Mouse (Mus musculus) urinary bladder, postnatal 36 days (tissue): Measurements from ENCODE around the gene Cym.

Source experiments
- DNase-seq, 2 experiments: peaks; one replicate each; pipeline ENCODE4 v3.0.0; 2022; ENCODE audit warnings: low spot score in 2 of 2, mixed read lengths in 1 of 2

Cym gene

DNA sequence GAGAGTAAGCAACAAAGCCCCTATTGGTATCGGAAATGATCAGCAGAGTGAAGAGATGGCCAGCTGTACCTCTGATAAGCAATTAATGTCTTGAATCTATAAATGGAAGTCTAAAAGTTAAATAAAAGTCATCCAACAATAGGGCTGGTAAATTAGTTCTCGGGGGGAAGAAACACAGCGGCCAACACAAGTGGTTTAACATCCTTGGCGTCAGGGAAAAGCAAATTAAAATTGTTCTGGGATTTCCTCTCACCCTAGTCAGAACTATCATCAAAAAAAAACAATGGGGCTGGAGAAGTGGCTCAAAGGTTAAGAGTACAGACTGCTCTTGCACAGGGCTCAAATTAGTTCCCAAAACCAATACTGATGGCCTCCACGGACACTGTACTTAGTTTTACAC is 4.3 kb upstream of the Cym start:
- no peak for DNase-seq

DNA sequence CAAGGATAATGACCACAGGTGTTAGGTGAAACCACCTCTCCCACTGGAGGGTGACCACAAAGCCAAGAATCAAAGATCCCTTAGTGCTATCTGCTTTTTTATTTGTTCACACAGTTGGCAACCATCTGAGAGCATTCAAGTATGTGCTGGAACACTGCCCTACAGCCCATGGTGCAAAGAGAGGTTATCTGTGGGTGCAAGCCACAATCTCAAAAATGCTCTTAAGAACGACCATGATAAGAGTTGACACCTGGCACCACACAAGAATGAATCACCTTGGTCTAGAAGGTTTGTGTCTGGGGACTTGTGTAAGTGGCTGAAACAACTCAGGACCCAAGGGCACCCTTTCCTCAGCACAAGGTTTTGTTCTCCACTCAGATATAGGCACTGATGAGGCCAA is 1.7 kb upstream of the Cym start:
- DNase-seq = no peak

DNA sequence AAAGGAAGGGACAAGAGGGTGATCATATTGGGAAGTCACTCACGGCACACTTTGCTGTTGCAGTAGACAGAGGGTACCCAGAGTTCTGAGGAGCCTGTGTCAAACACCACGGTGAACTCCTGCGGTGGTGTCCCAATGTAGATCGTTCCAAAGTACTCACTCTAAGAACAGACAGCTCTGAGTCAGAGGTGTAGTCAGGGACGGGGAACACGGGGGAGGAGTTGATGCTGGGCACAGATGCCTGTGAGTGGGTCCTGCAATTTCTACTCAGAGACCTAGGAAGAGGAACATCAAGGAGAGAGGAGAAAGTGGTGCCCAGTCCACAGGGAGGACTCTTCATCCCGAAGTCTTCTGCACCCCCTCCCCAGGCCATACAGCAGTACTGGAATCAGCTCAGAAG is 3.0 kb downstream of the Cym start:
- DNase-seq = no peak

DNA sequence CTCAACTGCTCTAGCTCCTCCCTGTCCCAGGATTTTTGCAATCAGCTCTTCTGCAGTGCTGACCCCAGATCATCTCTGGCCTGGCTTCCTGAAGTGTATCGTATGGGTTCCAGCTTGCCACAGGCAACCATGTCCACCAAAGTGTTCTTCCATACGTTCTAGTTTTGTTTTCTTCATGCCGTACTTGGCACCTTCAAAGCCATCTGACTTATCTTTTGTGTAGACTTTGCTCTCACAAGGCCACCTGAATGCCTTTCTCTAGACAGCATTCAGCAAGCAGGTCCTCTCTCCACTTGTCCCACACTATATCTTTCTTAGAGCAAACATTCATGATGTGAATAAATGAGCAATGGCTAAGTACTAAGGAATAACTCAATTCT is 4.4 kb downstream of the Cym start:
- DNase-seq = no peak

DNA sequence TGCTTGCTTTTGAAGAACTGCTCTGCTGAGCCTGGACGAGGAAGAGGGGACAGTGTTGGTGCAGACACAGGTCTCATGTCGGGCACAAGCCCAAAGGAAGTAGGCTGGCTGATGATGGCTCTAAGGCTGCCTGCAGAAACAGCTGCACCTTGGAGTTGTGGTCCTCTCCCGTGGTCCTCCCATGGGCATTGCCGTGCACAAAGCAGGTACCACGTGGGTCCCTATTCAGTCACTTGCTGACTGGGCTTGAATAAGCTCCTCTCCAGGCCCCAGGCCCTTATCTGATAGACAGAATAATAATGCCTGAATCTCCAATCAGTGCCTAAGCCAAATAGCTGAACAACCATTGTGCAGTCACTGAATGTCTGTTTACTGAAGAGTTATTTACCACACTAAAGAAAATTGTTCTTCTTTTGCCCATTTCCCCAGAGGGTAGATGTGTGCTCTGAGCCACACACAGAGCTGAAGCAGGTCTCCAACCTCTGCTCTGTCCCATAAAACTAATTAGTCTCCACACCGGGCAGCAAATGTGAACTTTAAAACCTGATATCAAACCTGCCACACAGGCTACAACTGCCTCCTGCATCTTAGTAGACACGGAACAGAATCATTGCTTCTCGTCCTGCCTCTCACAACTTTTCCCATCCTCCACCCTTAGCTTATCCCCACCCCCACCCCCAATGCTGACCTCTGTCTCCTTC is 5.0 kb downstream of the Cym start:
- no peak for DNase-seq

DNA sequence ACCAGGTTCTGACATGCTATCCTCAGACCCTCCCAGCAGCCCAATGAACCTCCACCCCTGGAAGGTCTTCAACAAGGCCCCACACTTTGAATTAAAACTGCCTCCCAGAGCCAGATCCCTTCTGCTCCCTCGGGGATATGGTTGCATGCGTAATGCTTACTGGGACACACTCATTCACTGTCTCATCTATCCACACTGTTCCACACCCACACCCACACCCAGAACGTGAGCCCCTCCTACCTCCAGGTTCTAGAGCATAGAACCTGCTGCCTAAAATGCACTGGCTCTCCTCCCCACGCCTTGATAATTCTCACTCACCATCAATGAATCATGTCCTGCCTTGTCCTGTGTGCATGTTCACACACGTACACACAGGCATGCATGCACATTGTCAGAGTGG is 6.9 kb downstream of the Cym start:
- no peak for DNase-seq

DNA sequence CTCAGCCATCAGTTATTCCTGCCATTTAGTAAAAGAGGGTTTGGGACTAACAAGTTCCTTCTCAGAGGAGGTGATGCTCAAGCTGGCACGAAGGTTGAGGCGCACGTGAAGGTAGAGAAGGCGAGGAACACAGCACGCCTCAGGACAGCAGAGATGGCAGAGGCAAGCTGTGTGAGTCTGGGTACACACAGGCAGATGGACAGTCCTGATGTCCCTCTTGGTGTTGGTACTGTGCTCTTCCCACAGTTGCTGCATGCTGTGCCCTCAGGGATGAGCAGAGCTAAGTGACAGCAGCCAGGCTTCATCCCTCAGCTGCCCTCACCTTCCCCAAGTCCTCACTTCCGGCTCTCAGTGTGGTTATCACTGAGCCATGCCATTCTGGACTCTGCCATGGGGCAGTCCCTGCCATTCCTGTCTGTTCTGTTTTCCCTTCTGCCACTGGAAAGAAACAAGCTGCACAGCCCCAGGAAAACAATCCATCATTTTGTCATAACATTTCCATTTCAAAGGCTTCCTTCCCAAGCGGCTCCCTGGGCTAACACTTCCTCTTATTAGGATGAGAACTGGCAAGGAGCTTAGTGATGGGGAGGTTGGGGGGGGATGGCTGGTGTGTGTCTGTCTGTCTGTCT is 13.8 kb downstream of the Cym start:
- no peak for DNase-seq

DNA sequence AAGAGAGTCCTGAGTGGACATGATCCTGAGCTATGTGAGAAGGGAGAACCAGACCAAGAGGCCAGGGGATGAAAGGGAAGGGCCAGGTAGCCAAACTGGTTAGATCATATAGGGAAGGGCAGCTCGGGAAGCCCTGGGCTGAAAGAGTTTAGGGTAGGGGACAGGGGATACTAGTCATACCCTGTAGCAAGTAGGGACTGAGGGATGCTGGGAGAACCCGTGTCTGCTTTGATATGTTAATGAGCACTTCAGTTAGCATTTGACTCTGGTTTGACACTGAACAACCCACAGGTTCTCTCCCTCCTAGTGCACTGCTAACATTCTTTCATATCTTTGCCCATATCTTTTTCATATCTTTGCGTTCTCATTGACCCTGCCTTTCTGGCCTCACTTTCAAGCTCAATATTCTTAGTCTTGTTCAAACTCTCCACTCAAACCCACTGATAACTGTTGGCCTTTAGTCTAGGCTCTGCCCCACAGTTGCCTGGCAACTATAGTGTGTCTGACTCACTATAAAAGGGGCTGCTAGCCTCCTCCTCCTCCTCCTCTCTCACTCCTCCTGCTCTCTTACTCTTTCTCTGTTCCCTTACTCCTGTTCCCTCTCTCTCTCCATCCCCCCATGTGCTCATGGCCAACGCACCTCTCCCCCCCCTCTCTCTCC is 14.9 kb downstream of the Cym start:
- no peak for DNase-seq

DNA sequence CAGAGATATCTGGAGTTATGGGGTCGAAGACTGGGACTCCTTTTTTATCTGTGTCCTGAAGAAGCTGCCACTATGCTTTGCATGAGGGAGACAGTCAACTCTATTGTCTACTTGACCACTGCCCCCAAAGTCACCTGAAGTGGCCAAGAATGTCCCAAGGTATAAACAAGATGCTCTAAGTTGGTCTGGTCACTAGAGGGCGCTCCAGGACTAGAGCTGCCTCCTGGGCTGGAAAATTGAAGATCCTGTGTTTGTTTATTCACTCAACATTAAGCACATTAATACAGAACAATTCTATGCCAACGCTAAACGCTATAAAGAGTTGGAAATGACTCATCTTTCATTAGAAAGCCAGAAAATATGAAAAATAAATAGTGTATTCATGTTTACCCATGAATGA is 15.5 kb downstream of the Cym start:
- peak; percentile 62 to 69 for DNase-seq

DNA sequence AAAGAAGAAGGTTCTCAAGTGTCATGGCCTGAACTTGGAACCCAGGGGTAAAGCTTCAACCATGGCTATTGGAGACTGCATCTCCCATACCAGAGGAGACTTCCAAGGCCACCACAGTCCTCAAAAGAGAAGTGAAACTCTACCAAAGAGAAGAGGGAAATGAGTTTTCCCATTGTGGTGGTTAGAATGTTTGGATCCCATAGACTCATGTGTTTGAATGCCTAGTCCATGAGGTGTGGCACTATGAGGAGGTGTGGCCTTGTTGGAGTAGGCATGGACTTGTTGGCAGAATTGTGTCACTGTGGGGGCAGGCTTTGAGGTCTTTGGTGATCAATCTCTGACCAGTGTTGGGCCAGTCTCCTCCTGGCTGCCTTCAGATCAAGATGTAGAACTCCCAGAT is 16.4 kb downstream of the Cym start:
- no peak for DNase-seq

DNA sequence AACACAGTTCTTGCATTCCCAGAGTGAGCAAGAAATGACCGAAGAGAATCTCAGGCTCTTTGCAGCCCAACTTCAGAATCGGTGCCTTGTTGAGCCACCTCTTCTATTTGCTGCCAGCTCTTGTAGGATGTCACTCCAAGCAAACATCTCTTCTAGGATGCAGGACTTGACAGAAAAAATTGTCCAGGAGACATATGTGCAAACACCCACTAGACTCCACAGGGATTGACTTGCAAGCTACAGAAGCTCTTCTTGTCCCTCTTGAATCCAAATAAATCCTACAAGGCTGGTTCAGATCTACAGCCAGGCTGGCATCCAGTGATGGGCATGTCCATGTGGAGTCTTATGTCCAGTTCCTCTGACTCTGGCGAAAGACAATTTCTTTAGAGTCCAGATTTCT is 17.1 kb downstream of the Cym start:
- DNase-seq = no peak

DNA sequence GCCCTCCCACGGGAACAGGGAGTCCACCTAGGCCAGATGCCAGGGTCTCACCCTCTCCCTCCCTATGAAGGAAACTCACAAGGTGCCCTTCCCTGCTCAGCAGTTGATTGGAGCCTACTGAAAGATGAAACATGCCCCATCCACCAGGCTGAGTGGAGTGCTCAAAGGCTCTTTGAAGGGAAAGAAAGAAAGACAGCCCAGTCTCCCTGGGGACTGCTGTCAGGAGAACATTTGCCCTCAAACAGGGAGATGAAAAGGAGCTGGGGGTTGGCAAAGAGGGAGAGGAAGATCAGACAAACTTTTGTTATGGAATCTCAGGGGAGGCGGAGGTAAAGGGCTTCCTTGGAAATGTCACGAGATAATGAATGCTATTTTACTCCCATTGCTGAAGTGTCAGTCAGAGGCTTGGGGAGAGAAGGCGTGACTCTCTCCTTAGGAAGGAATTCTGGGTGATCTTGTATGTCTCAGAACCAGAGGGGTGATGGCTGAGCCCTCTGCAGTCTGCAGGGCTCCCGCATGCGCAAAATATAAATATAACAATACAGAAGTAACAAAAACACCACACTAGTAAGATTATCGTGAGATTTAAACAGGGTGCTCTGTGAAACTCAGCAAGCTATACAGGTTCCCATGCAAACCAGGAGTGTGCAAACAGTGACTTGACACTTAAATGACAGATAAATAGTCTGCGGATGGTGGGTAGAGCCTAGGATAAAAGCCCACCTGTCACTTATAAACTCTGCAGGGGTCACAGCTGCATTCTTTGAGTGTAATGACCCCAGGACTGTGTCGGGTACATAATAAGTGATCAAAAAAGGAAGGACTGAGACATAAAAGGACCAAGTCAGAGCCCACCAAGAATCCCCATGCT is 20.0 kb downstream of the Cym start:
- no peak for DNase-seq

DNA sequence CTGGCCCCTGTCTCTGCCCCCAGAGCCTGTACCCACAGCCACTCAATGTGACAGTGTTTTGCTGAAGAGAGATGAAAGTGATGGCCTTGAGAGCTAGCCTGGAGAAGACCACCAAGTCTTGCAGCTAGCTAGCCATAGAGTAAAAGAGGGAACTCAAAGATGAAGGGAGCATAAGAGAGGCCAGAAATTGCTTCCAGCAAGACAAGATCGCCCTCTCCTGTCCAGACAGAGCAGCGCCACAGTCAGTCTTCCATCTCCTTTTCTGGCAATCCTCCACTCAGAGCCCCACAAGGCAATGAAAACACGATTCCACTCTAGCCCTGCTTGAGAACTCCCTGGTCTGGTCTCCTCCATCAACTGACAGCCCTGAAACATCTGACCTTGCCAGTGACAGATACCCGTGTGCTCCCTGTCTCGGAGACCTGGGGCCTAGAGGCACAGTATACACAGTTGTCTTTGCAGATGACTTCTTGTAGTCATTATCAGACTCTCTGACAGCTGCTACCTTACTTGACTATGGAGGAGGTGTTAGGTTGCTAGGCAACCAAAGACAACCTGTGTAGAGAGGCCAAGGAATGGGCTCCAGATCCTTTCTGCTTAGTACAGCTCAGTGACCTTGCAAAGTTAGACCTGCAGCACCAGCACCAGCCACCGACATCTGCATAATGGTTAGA is 33.2 kb downstream of the Cym start:
- peak in 1 of 2 experiments; percentile 19 for DNase-seq

DNA sequence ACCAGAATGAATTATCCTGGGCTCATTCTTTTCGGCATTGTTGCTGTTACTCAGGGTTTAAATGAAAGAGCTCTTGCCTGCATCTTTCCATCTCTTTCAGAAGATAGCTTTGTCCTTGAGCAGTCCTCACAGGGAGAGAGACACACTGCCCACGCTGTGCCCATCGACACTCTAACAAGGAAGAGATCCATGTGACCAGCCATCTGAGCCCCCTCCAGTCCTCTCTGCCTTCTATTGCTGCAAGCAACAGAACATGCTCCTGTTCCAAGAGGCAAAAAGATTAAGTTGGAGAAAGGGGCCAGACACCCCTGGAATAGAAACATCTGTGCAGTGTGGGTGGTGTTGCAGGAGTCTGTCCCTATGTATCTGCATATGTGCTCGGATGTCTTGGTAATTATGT is 34.5 kb downstream of the Cym start:
- no peak for DNase-seq

DNA sequence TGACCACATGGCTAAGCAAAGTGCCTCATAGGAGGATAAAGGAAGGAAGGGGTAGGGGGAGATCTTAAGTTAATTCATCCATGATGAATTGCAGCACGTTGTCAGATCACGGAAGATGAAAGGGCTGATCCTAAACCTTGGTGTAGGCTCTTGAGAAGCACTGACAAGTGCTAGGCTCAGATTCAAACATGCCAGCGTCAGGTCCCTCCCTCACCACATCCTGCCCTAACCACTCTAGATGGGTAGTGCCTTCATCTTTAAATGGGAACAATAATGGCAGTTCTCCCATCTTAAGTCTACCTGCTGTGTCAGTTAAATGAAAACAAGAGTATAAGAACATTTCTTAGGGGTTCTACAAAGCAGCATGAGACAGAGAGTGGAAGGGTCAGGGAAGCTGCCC is 35.9 kb downstream of the Cym start:
- no peak for DNase-seq

DNA sequence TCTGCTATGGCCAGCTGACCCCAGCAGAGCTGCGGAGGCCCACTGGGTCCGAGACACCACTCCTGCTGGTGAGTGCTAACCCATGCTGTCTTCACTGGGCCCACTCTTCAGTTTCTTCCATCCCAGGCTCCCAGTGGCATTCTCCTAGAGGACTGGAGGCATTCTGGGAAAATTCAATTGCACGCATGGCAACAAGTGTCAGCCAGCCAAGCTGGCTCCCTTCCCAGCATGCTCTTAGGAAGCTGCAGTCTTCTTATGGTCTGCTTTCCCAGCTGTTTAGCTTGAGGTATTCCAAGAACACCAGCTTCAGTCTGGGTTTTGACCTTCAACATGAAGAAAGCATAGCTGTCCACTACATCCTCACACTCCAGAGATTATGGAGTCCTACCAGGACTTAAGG is 38.4 kb downstream of the Cym start:
- DNase-seq = no peak

DNA sequence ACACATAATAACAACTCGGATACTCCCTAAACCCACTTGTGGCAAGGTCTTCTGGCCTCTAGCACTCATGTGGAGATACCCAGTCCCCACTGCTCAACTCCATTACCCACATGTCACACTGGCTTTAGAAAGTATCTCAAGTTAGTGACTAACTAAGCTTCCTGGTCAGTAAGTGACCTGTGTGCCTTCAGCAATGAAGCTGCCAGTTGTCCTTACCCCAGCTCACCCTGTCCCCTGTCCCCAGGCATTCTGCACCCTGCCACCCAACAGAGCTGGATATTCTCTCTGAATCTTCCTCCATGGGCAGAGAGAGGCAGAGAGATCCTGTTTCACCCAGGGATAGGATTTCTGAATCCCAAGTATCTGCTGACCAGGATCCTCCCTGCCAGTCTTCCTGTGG is 38.8 kb downstream of the Cym start, which contains the start of gene Kcna10:
Gene Kcna10 (plus strand): TSS at position 301 of the 400 bp plus-strand sequence.
- no peak for DNase-seq

DNA sequence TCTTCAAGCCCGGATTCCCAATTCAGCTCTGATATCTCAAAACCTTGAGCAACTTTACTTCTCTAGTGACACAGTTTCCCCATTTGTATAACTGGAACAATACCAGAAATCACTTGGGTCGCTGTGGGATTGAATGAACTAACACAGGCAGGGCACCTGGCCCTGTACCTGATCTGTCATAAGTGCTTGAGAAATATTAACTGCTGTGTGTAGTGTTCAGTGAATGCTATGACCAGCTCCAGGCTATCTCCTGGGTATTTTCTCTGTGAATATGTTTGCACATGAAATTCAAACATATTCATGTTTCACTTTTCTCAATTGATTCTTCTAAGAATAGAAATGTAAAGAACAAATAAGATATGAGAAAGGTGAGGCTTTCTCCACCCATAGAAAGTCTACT is 40.7 kb downstream of the Cym start:
- DNase-seq = no peak

DNA sequence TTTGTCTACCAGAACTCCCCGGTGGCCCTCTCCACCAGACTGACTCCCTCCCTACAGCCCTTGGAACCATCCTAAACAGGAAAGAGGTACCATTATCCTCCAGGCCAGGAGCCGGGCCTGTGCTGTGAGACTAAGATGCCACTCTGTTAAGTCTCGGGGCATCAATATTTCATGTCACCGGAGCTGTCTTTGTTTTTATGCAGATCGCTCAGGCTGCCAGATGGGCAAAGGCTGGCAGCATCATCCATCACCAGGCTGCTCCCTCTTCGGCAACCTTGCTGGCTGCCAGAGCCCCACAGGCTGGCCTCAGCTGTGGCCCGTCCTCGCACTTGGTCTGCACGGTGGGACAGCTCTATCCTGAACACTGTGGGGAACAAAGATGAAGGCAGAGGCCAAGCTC is 45.0 kb downstream of the Cym start:
- DNase-seq = no peak

DNA sequence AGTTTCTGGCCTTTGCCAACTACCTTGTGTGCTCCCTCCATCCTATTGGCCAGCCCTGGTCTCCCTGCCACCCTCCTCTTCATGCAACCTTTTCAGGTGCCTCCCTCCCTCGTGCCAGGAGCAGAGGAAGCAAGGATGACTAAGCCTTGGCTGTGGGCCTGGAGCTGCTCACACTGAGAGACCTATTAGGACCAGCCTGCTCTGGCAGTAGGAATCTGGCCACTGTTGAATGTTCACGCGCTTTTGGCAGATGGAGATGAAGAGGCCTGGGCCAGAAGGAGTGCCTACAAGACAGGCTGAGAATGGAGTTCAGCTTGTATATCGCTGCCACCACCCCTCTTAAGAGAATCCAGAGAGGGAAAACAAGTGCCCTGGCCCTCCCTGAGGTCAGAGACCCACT is 46.0 kb downstream of the Cym start:
- peak; percentile 3 to 10 for DNase-seq

DNA sequence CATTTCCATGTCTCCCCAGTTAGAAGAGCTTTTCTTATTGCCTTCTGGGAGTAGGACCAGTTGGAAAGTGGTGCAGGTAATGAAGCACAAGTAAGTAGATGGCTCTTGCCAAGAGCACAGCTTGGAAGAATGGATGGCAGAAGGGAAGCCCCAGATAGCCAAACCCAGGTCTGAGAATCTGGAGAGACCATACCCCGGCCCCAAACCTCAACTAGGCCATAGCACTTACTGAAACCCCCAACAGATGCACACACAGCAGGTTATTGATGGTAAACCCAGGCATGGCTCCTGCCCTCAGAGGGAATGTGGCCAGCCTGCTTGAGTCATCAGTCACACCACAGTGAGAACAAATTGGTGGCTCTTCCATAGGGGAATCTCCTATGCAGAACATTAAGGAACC is 49.0 kb downstream of the Cym start:
- DNase-seq = no peak

DNA sequence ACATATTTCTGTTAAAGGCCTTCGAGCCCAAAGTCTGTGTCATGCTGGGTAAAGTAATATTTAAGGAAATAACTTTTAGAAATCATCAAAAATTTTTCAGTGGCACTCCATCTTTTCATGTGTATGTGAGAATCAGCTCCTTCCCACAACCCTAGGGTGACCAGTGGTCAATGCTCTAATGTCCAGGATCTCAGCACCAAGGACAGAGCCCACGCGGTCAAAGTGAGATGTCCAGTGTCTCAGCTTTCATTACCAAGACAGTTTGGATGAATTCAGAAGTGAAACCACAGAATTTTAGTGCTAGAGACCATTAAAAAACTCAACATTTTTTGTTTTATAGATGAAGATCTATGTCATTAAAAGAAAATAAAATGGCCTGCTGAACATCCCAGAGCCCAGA is 49.6 kb downstream of the Cym start:
- DNase-seq = no peak
